Mouse (Mus musculus) c-Kit-positive CD71-positive TER-119-positive erythroid progenitor cells, embryonic 14.5 days (primary cell): Measurements from ENCODE around the gene Myo1g.

Source experiments
- DNase-seq: peaks from one replicate; pipeline ENCODE4 v3.0.0-alpha.2; 2013; ENCODE audit warnings: low spot score

Myo1g gene

DNA sequence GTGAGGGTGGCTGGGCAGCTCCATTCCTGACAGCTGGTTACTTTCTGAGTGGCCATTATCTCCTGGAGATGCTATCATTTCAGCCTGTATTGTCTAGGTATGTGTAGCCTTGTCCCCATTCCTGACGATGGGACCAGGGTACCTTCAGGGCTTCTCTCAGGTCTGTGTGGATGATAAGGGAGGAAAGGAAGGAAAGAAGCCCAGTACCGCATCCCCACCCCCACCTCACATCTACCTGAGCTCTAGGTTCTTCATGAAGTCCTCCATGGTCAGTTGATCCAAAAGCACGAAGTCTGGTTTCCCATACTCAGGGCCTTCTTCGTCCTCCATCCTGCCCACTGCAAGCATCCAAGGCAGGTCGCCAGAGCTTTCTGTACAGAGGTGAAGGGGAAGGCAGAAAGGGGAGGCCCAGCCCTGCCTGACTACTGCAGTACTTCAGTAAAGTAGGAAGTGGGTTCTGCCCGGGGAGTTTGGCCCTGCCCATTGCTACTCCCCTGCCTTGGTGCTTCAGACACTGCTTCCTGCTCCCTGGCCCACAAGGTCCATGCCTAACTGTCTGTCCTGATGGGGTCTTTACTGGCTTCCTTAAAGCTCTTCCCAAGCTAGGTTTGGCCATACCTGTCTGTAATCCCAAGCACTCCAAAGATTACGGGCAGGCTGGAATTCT is at the start of gene Myo1g:
TSS of gene Myo1g (minus strand) at position 459 of the 667 bp plus-strand sequence.
- DNase-seq, result no peak

DNA sequence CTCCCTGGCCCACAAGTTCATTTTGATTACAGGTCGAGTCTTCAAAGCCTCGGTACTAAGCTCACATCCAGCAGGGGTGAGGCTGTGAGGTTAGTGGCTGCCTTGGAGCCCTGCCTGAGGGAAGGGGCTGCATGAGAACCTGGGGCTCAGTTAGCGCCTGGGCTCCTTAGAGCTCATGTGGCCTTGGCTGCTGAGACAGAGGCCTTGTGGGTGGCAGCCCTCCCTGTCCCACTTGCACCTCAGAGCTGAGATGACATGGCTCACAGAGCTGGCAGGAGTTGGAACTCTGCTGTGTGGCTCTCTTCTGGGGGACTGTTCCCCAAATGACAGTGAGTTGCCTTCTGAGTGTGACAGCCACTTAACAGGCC is 48.6 kb upstream of the Myo1g start:
- DNase-seq, result no peak

DNA sequence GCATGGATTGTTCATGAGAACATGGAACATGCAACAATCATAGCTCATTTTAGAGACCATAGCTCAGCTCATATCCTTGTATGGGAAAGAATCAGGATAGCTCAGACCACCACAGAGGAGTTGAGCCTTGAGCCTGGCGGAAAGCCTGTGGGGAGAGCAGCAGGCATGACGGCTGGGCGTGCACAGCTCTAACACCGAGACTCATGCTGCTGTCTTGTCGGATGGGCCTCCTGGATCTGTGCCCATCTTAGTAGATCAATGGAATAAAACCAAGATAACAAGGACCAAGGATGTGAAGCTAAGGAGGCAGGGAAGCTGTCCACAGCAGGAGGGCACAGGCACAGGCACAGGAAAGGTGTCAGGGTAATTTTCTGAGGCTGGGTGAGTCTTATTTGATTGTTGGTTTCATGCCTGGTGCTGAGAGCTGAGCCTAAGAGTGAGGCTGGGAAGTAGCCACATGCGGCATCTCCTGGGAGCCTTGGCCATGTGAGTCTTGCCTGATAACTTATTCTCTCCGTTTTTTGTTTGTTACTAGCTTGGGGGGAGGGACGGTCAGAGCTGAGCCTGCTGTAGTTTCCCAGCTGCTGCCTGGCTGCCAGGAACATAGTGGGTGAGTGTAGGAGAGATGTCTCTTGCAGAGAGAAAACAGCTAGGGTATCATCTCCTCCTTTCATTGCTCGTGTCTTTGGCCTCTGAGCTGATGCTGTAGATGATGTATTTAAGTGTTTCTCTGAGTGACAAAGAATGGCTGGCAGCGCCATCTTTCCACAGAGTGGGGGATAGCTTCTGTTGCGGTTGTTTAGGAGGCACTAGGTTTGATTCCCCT is 48.0 kb upstream of the Myo1g start:
- DNase-seq, result no peak

DNA sequence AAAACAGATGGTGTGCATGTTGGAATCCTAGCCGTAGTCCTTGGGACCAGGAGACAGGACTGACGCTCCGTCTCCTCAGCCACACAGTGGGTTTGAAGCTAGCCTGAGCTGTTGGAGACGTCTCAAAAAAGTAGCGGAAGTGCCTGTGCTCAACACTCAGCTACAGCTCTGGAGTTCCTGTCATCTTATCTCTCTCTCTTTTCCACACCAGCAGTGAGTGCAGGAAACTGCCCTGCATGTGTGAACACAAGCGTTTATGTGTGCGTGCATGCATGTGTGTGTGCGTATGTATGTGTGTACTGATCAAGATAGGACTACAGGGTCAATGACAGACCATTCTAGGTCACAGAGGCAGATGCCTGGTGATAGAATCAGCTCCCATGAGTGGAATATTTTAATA is 47.2 kb upstream of the Myo1g start:
- no peak for DNase-seq

DNA sequence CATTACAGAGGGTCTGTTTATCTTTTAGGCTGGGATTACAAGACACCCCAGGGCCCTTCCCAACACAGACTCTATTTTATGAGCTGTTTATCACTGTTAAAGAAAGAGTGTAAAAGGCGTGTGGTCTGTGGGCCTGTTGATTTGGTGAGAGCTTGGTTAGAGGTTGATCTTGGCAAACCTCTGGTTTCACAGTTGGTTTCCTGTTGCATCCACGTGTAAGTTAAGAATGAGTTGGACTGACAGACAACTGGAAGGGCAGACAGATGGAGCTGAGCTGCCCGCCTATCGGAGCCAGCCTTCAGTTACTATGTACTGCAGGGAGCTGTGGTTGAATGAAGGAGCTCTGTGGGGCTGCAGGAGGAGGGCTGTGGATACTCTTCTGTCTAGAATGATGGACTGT is 45.7 kb upstream of the Myo1g start:
- DNase-seq, result no peak

DNA sequence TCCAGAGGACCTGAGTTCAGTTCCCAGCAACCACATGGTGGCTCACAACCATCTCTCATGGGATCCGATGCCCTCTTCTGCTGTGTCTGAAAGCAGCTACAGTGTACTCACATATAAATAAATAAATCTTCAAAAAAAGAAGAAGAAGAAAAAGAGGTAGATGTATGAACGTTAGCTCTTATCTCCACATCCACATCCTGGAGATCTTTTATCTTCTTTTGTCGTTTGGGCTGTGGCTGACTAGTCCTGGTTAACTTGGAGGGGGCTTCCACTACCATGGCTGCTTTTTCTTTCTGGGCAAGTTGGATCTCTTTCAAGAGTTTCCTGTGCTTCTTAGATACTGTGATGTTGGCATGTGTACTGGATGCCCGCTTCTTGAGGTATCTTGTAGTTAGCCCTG is 42.4 kb upstream of the Myo1g start:
- no peak for DNase-seq

DNA sequence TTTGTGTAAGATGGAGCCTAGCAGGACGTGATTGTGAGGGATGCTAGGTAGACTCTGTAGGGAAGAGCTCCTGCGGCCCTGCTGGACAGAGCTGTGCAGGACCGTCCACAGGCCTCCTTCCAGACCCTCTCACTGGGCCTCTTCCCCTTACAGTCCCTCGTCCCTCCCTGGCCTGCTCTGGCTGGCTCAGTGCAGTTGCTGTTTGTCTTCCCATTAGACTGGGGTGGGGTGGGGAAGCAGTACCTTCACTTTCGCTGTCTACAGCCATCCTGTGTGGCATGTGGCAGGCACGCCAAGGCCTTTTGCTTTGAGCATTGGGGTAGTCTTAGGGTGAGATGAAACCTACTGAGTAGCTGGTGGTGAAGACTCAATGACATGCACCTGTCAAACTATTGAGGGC is 41.6 kb upstream of the Myo1g start:
- no peak for DNase-seq

DNA sequence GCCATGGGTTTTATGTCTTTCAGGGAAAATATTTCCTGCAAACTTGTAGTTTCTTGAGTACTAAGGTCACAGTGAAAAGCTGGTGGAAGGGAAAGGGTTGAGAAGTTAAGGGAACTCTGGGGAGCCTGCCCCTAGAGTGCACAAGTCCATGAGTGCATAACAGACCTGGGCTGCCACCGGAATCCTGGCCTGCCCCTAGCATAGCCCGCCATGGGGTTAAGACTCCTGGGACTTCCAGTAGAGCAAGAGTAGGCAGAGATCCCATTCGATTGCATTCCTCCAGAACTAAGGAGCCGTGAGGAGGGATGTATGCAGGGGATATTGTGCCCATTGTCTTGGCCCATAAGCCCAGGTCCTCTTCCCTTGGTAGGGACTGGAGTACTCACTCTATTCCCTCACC is 40.7 kb upstream of the Myo1g start:
- no peak for DNase-seq

DNA sequence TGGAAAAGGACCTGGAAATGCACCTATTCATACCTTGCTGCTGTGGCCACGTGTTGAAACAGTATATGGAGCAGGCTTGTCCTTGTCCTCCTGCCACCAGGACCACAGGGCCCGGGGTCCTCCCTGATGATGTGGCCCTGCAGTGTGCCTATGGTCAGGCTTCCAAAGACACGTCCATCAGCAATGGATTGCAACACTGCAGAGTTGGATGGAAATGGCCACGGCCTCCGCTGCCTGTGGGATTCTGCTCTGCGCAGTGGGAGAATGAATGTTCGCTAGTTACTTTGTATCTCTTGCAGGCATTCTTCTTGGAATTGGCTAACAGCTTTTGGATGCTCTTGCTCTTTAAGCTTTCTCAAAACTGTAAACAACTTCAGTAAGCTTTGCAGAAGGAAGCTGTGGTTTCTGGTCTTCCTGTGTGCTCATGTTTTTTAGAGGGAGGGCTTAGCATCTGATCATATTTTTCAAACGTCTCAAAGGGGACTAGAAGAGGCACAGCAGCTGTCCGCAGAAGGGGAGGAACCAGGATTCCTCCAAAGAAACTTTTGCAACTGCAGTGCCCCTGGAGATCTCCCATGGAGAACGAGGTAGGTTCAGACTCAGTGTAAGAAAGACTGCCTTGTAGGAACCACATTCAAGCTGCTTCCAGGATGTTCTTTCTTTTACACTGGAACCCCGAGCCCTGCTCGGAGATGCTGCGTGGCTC is 40.0 kb upstream of the Myo1g start:
- DNase-seq, result no peak

DNA sequence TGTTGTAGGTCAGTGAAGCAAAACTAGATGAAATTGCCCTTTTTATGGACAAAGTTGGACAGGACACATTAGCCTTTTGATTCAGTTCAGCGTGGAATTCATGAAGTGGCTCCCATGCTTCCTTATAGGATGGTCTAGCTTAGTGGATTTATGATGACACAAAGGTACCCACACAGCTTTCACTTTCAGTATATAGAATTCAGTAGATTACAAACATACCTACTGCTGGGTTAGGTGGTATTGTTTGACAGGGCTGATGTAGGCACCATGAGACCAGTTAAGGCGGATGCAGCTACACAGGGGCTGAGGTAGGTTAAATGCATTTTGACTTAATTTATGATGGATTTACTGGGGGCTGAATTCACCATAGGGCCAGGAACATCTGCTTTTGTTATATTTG is 39.2 kb upstream of the Myo1g start:
- DNase-seq, result no peak

DNA sequence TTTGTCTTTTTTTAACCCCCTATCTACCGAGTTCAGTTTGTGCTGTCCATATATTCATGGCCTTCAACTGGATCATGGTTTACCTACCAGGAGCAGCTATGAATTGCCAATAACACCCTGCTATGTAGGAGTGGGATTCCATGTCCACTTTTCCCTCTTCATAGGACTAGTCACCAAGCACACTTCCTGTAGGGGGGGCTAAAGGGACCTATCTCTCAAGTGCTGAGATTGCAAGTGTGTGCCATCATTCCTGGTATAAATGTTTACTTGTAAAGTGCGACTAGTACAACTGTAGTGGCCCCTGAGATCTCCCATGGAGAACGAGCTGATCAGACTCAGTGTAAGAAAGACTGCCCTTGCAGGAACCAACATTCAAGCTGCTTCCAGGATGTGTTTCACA is 37.5 kb upstream of the Myo1g start:
- DNase-seq, result no peak

DNA sequence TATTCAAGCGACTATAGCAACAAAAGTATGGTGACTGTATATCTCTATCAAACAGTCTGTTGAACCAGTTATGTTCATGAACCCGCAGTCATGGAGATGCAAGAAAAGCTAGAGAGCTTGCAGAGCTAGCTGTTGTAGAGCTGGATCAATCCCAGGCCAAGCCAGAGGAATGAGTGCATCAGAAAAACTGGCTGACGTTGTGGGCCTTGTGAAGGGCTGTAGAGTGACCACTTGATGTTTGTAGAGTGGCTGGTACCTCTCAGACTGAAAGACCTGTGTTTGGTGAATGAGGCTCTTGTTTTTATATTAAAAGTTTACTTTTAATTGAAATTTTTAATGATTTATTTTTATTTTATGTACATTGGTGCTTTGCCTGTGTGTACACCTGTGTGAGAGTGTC is 29.4 kb upstream of the Myo1g start:
- no peak for DNase-seq

DNA sequence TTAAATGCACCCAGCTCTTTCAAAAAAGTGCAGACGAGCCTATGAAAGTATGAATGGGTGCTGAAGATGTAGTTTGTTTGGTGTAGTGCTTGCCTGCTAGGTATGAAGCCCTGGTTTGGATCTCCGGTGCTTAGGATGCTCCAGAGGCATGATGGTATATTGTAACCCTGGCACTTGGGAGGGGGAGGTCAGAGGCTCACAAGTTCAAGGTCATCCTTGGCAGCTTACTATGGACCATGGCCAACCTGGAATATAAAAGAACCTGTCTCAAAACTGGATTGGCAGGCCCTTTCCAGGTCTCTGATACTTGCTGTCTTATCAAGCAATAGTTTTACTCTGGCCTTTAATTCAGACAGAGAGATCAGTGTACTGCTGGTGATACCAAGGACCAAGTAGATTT is 29.0 kb upstream of the Myo1g start:
- DNase-seq, result no peak

DNA sequence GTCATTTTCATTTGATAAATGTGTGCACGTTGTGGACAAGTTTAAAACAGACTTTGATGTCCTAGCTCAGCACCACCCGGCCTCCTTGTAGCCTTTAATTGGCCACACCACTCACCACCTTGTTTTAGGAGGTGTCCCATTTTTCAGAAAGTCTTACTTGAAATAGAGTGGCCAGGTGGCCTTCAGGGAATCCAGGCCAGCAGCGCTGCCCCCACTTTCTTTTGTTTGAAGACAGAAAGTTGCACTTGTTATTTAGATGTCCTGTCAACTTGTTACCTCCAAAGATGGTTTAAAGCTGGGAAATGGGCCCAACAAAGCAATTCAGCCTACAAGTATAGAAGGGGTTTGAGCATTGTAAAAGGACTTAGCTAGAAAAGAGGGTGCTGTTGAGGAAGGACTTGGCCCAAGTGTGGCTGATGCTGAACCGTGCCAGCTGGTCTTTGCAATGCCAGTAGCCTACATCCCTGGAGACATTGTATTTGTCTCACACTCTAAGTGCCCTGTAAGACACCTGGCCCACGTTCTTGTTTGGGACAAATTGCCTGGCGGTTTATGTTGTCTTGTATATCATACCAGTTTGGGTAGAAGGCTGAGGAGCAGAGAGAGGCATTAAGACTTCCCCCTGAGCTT is 27.0 kb upstream of the Myo1g start:
- DNase-seq, result no peak

DNA sequence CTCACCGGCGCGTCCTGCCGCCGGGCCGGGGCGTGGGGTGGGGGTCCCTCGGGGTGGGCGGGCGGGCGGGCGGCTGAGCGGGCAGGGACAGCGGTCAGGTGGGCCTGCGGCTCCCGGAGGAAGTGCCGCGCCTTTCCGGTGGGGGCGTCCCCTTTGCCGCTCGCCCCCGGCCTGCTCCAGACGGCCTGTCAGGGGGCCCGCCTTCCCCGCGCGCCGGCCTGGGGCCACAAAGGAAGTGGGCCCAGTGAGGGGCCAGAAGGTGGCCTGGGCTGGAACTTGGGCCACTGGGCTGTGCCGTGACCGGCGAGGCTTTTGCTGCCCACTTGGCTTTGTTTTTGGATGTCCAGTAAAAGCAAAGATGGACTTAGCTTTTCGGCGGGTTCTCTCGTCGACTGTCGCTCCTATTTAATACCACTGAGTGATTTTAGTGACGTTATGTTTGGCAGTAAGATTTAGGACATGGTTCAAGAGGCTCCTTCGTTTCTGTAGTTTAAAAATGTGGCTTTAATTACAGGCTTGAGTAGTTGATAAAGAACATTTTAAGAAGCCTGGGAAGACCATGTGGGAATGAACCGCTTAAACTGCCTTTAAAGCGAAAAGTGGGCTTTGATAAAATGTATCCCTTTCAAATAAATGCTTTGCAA is 26.4 kb upstream of the Myo1g start:
- no peak for DNase-seq

DNA sequence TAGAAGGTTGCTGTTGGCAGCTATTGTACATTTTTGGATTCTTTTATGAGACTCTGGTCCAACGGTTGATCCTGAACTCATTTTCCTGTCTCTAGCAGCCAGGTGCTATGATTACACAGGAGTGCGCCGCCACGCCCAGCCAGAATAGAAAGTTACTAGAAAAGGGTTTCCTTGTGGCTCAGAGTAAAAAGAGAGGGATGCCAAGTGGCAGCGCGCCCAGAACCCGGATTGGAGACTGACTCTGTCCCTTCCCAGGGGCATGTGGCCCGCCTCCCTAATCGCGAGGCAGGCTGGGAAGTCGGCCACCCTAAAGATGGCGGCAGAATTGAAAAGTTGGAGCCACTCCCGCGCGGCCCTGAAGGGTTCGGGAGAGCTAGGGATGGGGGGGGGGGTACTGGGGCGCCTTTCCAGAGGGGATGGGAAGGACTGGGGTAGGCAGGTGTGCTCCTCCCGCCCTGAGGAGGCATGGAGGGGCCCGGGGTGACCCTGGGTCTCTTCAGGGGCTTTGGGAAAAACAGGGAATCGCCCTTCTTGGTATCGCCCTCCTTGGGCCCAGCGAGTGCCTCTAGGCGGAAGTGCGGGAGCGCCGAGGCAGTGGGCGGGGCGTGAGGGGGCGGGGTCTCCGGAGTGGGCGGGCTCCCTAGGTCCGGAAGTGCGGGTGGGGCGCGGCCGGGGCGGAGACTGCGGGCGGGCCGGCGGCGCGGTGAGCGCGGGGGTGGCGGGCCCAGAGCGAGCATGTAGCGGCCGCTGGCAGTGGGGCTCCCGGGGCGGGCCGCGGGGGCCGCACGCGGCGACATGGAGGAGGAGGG is 25.6 kb upstream of the Myo1g start, which contains the start of gene Ccm2:
TSS of gene Ccm2 (plus strand) at position 683 of the 809 bp plus-strand sequence.
- peak; percentile 93 for DNase-seq

DNA sequence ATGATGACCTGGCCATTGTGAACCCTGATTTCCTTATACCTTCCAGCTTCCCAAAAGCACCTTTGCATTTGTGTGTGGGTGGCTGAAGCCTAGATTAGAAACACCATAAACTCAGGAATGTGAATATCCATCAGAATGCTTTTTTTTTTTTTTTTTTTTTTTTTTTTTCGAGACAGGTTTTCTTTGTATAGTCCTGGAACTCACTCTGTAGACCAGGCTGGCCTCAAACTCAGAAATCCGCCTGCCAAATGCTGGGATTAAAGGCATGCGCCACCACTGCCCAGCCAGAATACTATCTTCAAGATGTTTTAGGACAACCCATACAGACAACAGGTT is 25.1 kb upstream of the Myo1g start:
- DNase-seq, result no peak

DNA sequence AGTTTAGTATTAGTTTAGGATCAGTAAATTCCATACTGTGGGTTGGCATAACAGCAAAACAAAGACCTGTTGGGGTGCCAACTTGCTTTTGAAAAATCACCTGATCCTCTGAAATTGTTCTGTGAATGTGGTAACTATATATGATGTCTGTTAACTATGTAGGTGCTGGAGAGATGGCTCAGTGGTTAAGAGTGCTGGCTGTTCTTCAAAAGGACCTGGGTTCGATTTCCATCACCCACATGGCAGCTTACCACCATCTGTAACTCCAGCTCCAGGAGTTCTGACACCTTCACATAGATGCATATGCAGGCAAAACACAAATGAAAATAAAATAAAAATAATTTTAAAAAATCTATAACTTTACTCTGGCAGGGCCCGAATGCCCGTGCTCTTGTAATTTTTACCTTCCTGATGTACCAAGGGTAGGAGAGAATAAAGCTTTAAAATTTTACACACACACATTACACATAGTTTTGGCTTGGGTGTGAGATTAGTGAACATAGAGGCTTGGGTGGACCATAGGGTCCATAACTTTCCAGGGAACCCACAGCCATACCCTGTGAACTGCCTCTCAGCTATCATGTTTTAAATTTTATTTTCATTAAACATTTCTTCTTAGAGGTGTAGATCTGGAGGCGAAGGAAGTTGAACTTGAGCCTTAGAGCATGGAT is 24.6 kb upstream of the Myo1g start:
- no peak for DNase-seq

DNA sequence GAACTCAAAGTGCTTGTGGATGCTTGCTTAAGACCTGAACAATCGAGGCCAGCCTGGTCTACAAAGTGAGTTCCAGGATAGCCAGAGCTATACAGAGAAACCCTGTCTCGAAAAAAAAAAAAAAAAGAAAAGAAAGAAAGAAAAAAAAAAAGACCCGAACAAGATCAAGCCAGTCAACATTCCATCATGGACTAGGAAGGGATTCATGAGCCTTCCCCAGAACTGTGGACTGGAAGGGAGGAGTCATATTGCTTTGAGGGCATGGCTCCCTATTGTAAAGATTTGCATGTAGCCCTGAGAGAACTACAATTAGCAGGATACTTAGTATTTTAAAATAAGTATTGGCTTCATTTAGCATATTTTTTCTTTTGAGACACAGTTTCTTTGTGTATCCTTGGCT is 23.9 kb upstream of the Myo1g start:
- no peak for DNase-seq

DNA sequence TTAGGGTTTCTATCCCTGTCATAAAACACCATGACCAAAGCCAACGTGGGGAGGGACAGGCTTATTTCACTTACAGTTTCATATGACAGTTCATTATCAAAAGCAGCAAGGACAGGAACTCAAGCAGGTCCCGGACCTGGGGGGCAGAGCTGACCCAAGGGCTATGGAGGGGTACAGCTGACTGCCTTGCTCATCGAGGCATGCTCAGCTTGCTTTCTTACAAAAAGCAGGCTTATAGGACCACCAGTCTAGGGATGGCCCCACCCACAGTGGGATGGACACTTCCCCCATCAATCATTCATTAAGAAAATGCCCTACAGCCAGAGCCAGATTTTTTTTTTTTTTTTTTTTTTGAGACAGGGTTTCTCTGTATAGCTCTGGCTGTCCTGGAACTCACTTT is 10.0 kb upstream of the Myo1g start:
- no peak for DNase-seq

DNA sequence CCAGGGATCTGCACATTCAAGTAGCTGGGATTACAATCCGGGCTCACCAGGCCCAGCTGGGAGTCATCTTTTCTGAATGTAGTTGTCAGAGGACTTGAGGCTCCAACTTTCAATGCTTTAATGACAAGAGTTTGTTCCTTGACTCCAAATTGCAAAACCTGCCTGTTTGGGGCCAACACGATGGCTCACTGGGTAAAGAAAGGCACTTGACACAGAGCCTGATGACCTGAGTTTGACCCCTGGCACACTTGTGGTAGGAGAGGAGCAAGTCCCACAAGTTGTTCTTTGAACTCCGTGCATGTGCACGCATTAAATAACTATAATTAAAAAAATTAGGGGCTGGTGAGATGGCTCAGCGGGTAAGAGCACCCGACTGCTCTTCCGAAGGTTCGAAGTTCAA is 9.2 kb upstream of the Myo1g start:
- no peak for DNase-seq
